Mouse (Mus musculus) CD8-positive naive resting alpha-beta T cell, adult 2 months (primary cell): Measurements from ENCODE around the gene Stk11ip.

Experiments
- DNase-seq, 2 experiments: peaks; one replicate each; pipeline ENCODE4 v3.0.0; 2022; ENCODE audit warnings: low read depth in 2 of 2, low spot score in 2 of 2

The Stk11ip gene

GRCm38 (mm10) chr1:75521321-75522031 lies at the start of gene Stk11ip:
Gene Stk11ip (plus strand): TSS chr1:75521529.
- DNase-seq, result peak; percentile 83 to 87

GRCm38 (mm10) chr1:75476441-75476840 lies 44.9 kb upstream of the Stk11ip start:
- no peak for DNase-seq

- DNase-seq, result peak; percentile 75 to 80
These were observed 43.9 kb upstream of the Stk11ip start for GRCm38 (mm10) chr1:75477264-75477965.

- no peak for DNase-seq
These were observed 43.4 kb upstream of the Stk11ip start for GRCm38 (mm10) chr1:75477966-75478290.

GRCm38 (mm10) chr1:75478497-75478896 lies 42.8 kb upstream of the Stk11ip start:
- no peak for DNase-seq

- peak; percentile 93 to 95 for DNase-seq
These were observed 42.3 kb upstream of the Stk11ip start, which contains the start of the genes Chpf and Tmem198 for GRCm38 (mm10) chr1:75478916-75479634. Gene Chpf (minus strand): TSS chr1:75479307. Gene Tmem198 (plus strand): TSS chr1:75479532.

GRCm38 (mm10) chr1:75479635-75479989 lies 41.7 kb upstream of the Stk11ip start:
- no peak for DNase-seq

- no peak for DNase-seq
These were observed 41.3 kb upstream of the Stk11ip start for GRCm38 (mm10) chr1:75480036-75480435.

GRCm38 (mm10) chr1:75480735-75481134 lies 40.6 kb upstream of the Stk11ip start:
- DNase-seq, result no peak

- DNase-seq, result peak in 1 of 2 experiments; percentile 1
These were observed 34.8 kb upstream of the Stk11ip start for GRCm38 (mm10) chr1:75486561-75486960.

- DNase-seq, result no peak
These were observed 34.3 kb upstream of the Stk11ip start for GRCm38 (mm10) chr1:75487040-75487404.

GRCm38 (mm10) chr1:75487405-75488161 lies 33.7 kb upstream of the Stk11ip start:
- peak; percentile 40 to 51 for DNase-seq

GRCm38 (mm10) chr1:75490785-75491551 lies 30.4 kb upstream of the Stk11ip start:
- DNase-seq, result no peak

- no peak for DNase-seq
These were observed 28.7 kb upstream of the Stk11ip start for GRCm38 (mm10) chr1:75492579-75493170.

GRCm38 (mm10) chr1:75494878-75495548 lies 26.3 kb upstream of the Stk11ip start:
- peak in 1 of 2 experiments; percentile 28 for DNase-seq

- no peak for DNase-seq
These were observed 22.4 kb upstream of the Stk11ip start for GRCm38 (mm10) chr1:75498897-75499296.

GRCm38 (mm10) chr1:75499441-75499840 lies 21.9 kb upstream of the Stk11ip start:
- DNase-seq, result no peak

- DNase-seq, result no peak
These were observed 19.4 kb upstream of the Stk11ip start for GRCm38 (mm10) chr1:75501905-75502304.

- no peak for DNase-seq
These were observed 18.2 kb upstream of the Stk11ip start for GRCm38 (mm10) chr1:75502945-75503650.
